Comparison of ENCODE assay signal across 27 mouse cellular contexts in genomic region chr10:80784302-80784701, GRCm38 (mm10). TPM values are rescaled to one million over a fixed set of nuclear protein-coding genes. Genes with fewer than 3 reads are reported as not detected.
"Had no signal": no experiment of that assay in that cellular context is flagged by ENCODE, and none has a peak within 500 bp of the region (broad histone marks: within the 10 kb centered on the region; RNA-seq: fewer than 3 reads in every experiment).

No protein-coding gene starts in this region.

- H3K9ac ChIP-seq: liver, embryonic 13.5 days; midbrain, embryonic 15.5 days; neural tube, embryonic 13.5 days had no signal

- H3K27ac ChIP-seq: liver, embryonic 13.5 days; midbrain, embryonic 15.5 days; neural tube, embryonic 13.5 days; stomach, postnatal 0 days had no signal

- H3K27me3 ChIP-seq: liver, embryonic 13.5 days; midbrain, embryonic 15.5 days; neural tube, embryonic 13.5 days had no signal

- H3K4me1 ChIP-seq: liver, embryonic 13.5 days; midbrain, embryonic 15.5 days; neural tube, embryonic 13.5 days had no signal

- DNase-seq: kidney, adult 18-20 months; kidney, adult 9 months; kidney, postnatal 14 days; kidney, postnatal 4 days; layer of hippocampus, postnatal 36 days; liver, embryonic 13.5 days; lung, adult 2 months; lung, postnatal 14 days; lung, postnatal 4 days; retina, postnatal 1 day; right cerebral cortex, postnatal 4 days; thymus, adult 2 months; thymus, postnatal 14 days; thymus, postnatal 4 days had no signal

- H3K9me3 ChIP-seq: liver, embryonic 13.5 days; midbrain, embryonic 15.5 days; neural tube, embryonic 13.5 days had no signal

- ATAC-seq: midbrain, embryonic 15.5 days had no signal

- H3K4me3 ChIP-seq: liver, embryonic 13.5 days; midbrain, embryonic 15.5 days; myocyte; neural tube, embryonic 13.5 days had no signal

- H3K4me2 ChIP-seq: liver, embryonic 13.5 days; midbrain, embryonic 11.5 days; midbrain, embryonic 15.5 days; neural tube, embryonic 13.5 days had no signal

RNA-seq across cellular contexts. Expression of gene Amh, which starts 20.7 kb away (rescaled TPM):
- total RNA-seq: megakaryocyte progenitor cell, adult 5-6 weeks; monocyte, adult 5-6 weeks had no signal
- polyA plus RNA-seq: limb, embryonic 11.5 days; liver, embryonic 13.5 days; lung, embryonic 16.5 days; midbrain, embryonic 11.5 days; stomach, embryonic 14.5 days had no signal

RNA-seq across cellular contexts. Expression of gene Jsrp1, which starts 29.0 kb away (rescaled TPM):
- total RNA-seq: liver, adult 2 months; megakaryocyte progenitor cell, adult 5-6 weeks; megakaryocyte-erythroid progenitor cell, adult 5-6 weeks; monocyte, adult 5-6 weeks; neutrophil, adult 5-6 weeks had no signal
- polyA plus RNA-seq: liver, adult 2 months; thymus, adult 2 months had no signal
